Mouse (Mus musculus): ENCODE results near the gene Traf3. TPM values are rescaled to one million over a fixed set of nuclear protein-coding genes. Genes with fewer than 3 reads are reported as not detected.

The Traf3 gene
- polyA plus RNA-seq, 2 experiments, result 2.7 to 2.8 TPM

- no peaks in the 10 kb centered on the region for H3K27me3 ChIP-seq (ENCODE audit: control insufficient read depth, insufficient read depth, low read length)
- H3K4me1 ChIP-seq (replicated peaks; ENCODE audit: control insufficient read depth in 2 of 2, insufficient read depth in 2 of 2, low read length in 1 of 2), result peaks cover 0 to 11% of the 10 kb centered on the region in 2 experiments; a peak in 2 of 4 replicates
- no peak for DNase-seq (ENCODE audit: low read depth in 3 of 3, low spot score in 3 of 3)
- no peak for ATAC-seq (ENCODE audit: insufficient read depth)
- H3K27ac ChIP-seq, result no peak overlapping the region
- 70% methylated on average over 8 of the region's 8 CpGs for WGBS (ENCODE audit: insufficient replicate concordance)
- TF ChIP-seq EP300 (IDR thresholded peaks at IDR 0.05; ENCODE audit: low read depth) (no peak), CTCF (IDR thresholded peaks at IDR 0.05; ENCODE audit: low read depth) (no peak)
- H3K4me2 ChIP-seq (ENCODE audit: low read depth), result no peak overlapping the region
- H3K36me3 ChIP-seq (replicated peaks; ENCODE audit: control insufficient read depth, insufficient read depth, low read depth), result no peaks in the 10 kb centered on the region
- no peak overlapping the region for H3K9ac ChIP-seq (replicated peaks)
- H3K9me3 ChIP-seq (ENCODE audit: control insufficient read depth, low read length), result no peaks in the 10 kb centered on the region
- H3K4me3 ChIP-seq (ENCODE audit: insufficient read depth in 1 of 2, low read depth in 2 of 2, low read length in 2 of 2), result no peak overlapping the region
Measured at GRCm38 (mm10) chr12:111306821-111307220, 140.7 kb downstream of the Traf3 start.

DNA sequence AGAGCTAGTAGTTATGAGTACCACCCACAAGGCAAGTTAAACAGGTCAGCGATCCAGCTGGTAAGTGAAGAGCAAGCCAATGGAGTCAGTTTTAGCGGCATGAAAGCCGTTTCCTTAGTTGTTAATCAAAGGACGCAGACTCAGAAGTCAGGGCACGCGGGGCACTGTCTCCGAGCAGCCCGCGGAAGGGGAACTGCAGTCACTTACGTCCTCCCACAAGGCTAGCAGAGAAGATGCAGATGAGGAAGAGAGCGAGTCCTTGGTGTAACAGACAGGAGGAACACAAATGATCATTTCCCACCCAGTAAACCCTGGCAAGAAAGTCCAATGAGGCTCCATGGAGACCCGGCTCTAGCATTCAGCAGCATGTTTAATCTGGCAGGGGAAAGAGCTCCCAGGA, 143.1 kb downstream of the Traf3 start:
- TF ChIP-seq EP300 (IDR thresholded peaks at IDR 0.05; ENCODE audit: low read depth), result no peak
- TF ChIP-seq CTCF (IDR thresholded peaks at IDR 0.05; ENCODE audit: low read depth), result no peak
- no peak overlapping the region for H3K9ac ChIP-seq (replicated peaks)
- no peaks in the 10 kb centered on the region for H3K36me3 ChIP-seq (replicated peaks; ENCODE audit: control insufficient read depth, insufficient read depth, low read depth)
- DNase-seq (ENCODE audit: low read depth in 3 of 3, low spot score in 3 of 3) (no peak), ATAC-seq (ENCODE audit: insufficient read depth) (no peak)
- peaks cover 0 to 12% of the 10 kb centered on the region in 2 experiments; a peak in 2 of 4 replicates for H3K4me1 ChIP-seq (replicated peaks; ENCODE audit: control insufficient read depth in 2 of 2, insufficient read depth in 2 of 2, low read length in 1 of 2)
- no peaks in the 10 kb centered on the region for H3K27me3 ChIP-seq (ENCODE audit: control insufficient read depth, insufficient read depth, low read length)
- no peak overlapping the region for H3K4me2 ChIP-seq (ENCODE audit: low read depth)
- WGBS (ENCODE audit: insufficient replicate concordance), result 50% methylated on average over 12 of the region's 12 CpGs
- no peaks in the 10 kb centered on the region for H3K9me3 ChIP-seq (ENCODE audit: control insufficient read depth, low read length)
- H3K4me3 ChIP-seq (ENCODE audit: insufficient read depth in 1 of 2, low read depth in 2 of 2, low read length in 2 of 2), result no peak overlapping the region
- H3K27ac ChIP-seq, result no peak overlapping the region

DNA sequence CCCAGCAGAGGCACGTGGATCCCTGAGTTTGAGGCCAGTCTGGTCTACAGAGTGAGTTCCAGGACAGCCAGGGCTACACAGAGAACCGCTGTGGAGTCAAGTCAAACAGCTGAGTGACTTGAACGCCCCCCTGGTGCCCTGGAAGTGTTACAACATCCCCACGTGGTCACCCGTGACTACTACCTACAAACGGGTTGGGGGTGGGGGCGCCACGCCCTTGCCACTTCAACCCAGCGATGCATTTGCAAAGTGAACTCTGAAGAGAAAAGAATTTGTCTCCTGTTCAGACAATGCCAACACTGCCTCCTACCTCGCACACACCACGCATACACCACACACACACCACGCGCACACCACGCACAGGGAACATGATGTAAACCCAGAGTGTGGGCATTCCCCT, 143.8 kb downstream of the Traf3 start:
- Histone ChIP-seq H3K4me1 (replicated peaks; ENCODE audit: control insufficient read depth in 2 of 2, insufficient read depth in 2 of 2, low read length in 1 of 2) (peaks cover 0 to 12% of the 10 kb centered on the region in 2 experiments; a peak in 2 of 4 replicates), H3K27ac (no peak overlapping the region), H3K9ac (replicated peaks) (no peak overlapping the region), H3K36me3 (replicated peaks; ENCODE audit: control insufficient read depth, insufficient read depth, low read depth) (no peaks in the 10 kb centered on the region), H3K9me3 (ENCODE audit: control insufficient read depth, low read length) (no peaks in the 10 kb centered on the region), H3K4me3 (ENCODE audit: insufficient read depth in 1 of 2, low read depth in 2 of 2, low read length in 2 of 2) (no peak overlapping the region), H3K4me2 (ENCODE audit: low read depth) (no peak overlapping the region), H3K27me3 (ENCODE audit: control insufficient read depth, insufficient read depth, low read length) (no peaks in the 10 kb centered on the region)
- no peak for TF ChIP-seq CTCF (IDR thresholded peaks at IDR 0.05; ENCODE audit: low read depth)
- 62% methylated on average over 14 of the region's 14 CpGs for WGBS (ENCODE audit: insufficient replicate concordance)
- ATAC-seq (ENCODE audit: insufficient read depth), result no peak
- DNase-seq (ENCODE audit: low read depth in 3 of 3, low spot score in 3 of 3), result no peak

DNA sequence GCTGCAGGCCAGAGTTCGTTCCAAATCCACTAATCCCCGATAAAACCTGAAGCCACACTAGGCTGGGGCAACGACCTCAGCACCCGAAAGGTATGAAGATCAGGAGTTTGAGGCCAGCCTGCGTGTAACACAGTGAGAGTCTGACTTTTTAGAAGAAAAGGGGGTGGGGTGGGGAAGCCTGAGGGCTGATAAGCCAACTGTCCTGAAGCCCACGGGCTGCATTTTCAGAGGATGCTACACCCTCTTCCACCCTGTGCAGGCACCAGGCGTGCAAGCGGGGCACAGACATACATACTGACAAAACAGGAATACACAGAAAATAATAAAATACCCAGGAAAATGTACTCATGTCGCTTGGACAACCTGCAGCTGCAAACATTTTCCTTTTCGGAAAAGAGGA, 145.6 kb downstream of the Traf3 start:
- peak in 1 of 3 experiments; percentile 12 for DNase-seq (ENCODE audit: low read depth in 3 of 3, low spot score in 3 of 3)
- ATAC-seq (ENCODE audit: insufficient read depth), result peak; percentile 45; the same call in 1 of the 2 replicates
- no peaks in the 10 kb centered on the region for H3K27me3 ChIP-seq (ENCODE audit: control insufficient read depth, insufficient read depth, low read length)
- H3K9me3 ChIP-seq (ENCODE audit: control insufficient read depth, low read length), result no peaks in the 10 kb centered on the region
- WGBS (ENCODE audit: insufficient replicate concordance), result 40% methylated on average over 10 of the region's 10 CpGs
- H3K4me2 ChIP-seq (ENCODE audit: low read depth), result no peak overlapping the region
- H3K4me1 ChIP-seq (replicated peaks; ENCODE audit: control insufficient read depth in 2 of 2, insufficient read depth in 2 of 2, low read length in 1 of 2), result peaks cover 0 to 12% of the 10 kb centered on the region in 2 experiments; a peak in 2 of 4 replicates
- H3K27ac ChIP-seq, result no peak overlapping the region
- TF ChIP-seq CTCF (IDR thresholded peaks at IDR 0.05; ENCODE audit: low read depth) (no peak), EP300 (IDR thresholded peaks at IDR 0.05; ENCODE audit: low read depth) (no peak)
- H3K4me3 ChIP-seq (ENCODE audit: insufficient read depth in 1 of 2, low read depth in 2 of 2, low read length in 2 of 2), result no peak overlapping the region
- no peak overlapping the region for H3K9ac ChIP-seq (replicated peaks)
- H3K36me3 ChIP-seq (replicated peaks; ENCODE audit: control insufficient read depth, insufficient read depth, low read depth), result no peaks in the 10 kb centered on the region

GRCm38 (mm10) chr12:111314273-111314672, 148.1 kb downstream of the Traf3 start:
- H3K27me3 ChIP-seq (ENCODE audit: control insufficient read depth, insufficient read depth, low read length), result no peaks in the 10 kb centered on the region
- DNase-seq (ENCODE audit: low read depth in 3 of 3, low spot score in 3 of 3), result no peak
- TF ChIP-seq EP300 (IDR thresholded peaks at IDR 0.05; ENCODE audit: low read depth), result no peak
- no peak for TF ChIP-seq CTCF (IDR thresholded peaks at IDR 0.05; ENCODE audit: low read depth)
- H3K27ac ChIP-seq, result no peak overlapping the region
- H3K36me3 ChIP-seq (replicated peaks; ENCODE audit: control insufficient read depth, insufficient read depth, low read depth), result no peaks in the 10 kb centered on the region; the same call in 1 of the 2 replicates
- H3K4me3 ChIP-seq (ENCODE audit: insufficient read depth in 1 of 2, low read depth in 2 of 2, low read length in 2 of 2), result no peak overlapping the region
- H3K9me3 ChIP-seq (ENCODE audit: control insufficient read depth, low read length), result no peaks in the 10 kb centered on the region
- peaks cover 0 to 12% of the 10 kb centered on the region in 2 experiments; a peak in 2 of 4 replicates for H3K4me1 ChIP-seq (replicated peaks; ENCODE audit: control insufficient read depth in 2 of 2, insufficient read depth in 2 of 2, low read length in 1 of 2)
- no peak overlapping the region for H3K9ac ChIP-seq (replicated peaks)
- no peak overlapping the region for H3K4me2 ChIP-seq (ENCODE audit: low read depth)
- WGBS (ENCODE audit: insufficient replicate concordance), result 78% methylated on average over 7 of the region's 7 CpGs
- no peak for ATAC-seq (ENCODE audit: insufficient read depth)

Other genes starting within 250 kb of the Traf3 start
- 47.4 and 57.4 TPM in 2 replicates for gene Ankrd9, start 187.3 kb upstream of the Traf3 start, polyA plus RNA-seq (2012; rRNA removed)
- 41.8 and 49.8 TPM in 2 replicates for gene Ankrd9, start 187.3 kb upstream of the Traf3 start, polyA plus RNA-seq (2014; fragmentation: Nextera tagmentation; extraction: Ambion mirVana)
- gene Rcor1, start 127.0 kb upstream of the Traf3 start, polyA plus RNA-seq (2012; rRNA removed), result 7.2 and 9.1 TPM in 2 replicates
- 5.8 and 6.2 TPM in 2 replicates for gene Rcor1, start 127.0 kb upstream of the Traf3 start, polyA plus RNA-seq (2014; fragmentation: Nextera tagmentation; extraction: Ambion mirVana)
- not detected in 2 replicates for gene 4930595D18Rik, start 18.1 kb downstream of the Traf3 start, polyA plus RNA-seq (2012; rRNA removed)
- not detected in 2 replicates for gene 4930595D18Rik, start 18.1 kb downstream of the Traf3 start, polyA plus RNA-seq (2014; fragmentation: Nextera tagmentation; extraction: Ambion mirVana)
- 0.61 and 0.77 TPM in 2 replicates for gene Amn, start 104.7 kb downstream of the Traf3 start, polyA plus RNA-seq (2012; rRNA removed)
- 0.44 and 0.71 TPM in 2 replicates for gene Amn, start 104.7 kb downstream of the Traf3 start, polyA plus RNA-seq (2014; fragmentation: Nextera tagmentation; extraction: Ambion mirVana)
- gene Cdc42bpb, start 211.3 kb downstream of the Traf3 start, polyA plus RNA-seq (2012; rRNA removed), result 22.5 and 23.2 TPM in 2 replicates
- gene Cdc42bpb, start 211.3 kb downstream of the Traf3 start, polyA plus RNA-seq (2014; fragmentation: Nextera tagmentation; extraction: Ambion mirVana), result 5.3 and 6.6 TPM in 2 replicates
- gene Lbhd2, start 240.4 kb downstream of the Traf3 start, polyA plus RNA-seq (2012; rRNA removed), result not detected in 2 replicates
- 0.15 and 0.21 TPM in 2 replicates for gene Lbhd2, start 240.4 kb downstream of the Traf3 start, polyA plus RNA-seq (2014; fragmentation: Nextera tagmentation; extraction: Ambion mirVana)

Measured in liver, embryonic 14.5 days (tissue).